Mouse (Mus musculus): ENCODE data around the gene Krtap1-3.

Gene Krtap1-3

DNA sequence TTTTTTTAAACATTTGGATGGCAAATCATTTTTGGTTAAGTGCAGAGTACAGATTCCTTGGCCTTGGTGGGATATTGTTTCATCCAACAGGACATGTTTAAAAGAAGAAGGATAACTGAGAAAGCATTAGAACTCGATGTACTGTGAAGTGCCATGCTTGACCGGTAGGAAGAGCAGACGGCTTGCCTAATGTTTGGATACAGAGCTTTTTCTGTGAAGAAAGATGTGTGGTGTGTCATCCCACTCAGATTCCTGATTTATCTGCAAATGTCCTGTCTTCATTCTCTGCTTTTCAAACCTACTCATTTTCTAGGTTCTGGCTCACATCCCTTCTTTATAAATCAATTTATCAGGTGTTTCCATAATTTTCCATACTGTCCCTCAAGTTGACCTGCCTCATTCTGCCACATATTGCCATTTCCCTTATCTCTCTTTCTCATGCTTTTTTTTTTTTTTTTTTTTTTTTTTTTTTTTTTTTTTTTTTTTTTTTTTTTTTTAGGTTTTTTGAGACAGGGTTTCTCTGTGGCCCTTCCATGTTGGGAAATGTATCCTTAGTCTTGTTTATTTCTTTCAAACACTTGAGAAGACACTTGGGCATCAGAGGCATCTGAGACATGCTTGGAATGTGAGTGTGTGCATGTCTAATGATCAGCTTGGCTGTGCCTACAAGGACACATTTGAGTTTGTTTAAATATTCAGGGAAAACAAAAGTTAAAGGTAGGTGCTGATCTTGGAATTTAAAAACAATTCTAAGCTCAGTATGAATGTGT is 33.0 kb downstream of the Krtap1-3 start:
- no peak for DNase-seq (ENCODE audit: low spot score in 2 of 2)

DNA sequence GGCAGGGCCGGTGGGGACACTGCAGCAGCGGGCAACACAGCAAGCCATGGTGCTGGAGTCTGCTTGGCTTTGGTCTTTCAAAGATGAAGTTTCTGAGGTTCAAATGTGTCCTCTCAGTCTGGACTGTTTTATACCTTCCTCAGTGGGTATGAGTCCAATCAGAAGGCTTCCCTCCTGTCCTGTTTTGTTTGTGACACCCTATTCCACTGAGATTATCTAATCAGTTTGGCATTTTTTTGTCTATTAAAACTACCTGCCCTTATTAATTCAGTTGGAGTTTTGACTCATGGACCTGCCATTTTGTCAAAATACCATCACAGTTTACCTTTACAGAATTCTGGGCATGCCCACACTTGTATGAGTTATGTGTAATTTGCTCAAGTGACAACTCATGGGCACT is 34.4 kb downstream of the Krtap1-3 start, which contains the start of gene Krtap3-2:
Krtap3-2 (minus strand) TSS at position 101 of the 400 bp plus-strand sequence.
- no peak for DNase-seq (ENCODE audit: low spot score in 2 of 2)

DNA sequence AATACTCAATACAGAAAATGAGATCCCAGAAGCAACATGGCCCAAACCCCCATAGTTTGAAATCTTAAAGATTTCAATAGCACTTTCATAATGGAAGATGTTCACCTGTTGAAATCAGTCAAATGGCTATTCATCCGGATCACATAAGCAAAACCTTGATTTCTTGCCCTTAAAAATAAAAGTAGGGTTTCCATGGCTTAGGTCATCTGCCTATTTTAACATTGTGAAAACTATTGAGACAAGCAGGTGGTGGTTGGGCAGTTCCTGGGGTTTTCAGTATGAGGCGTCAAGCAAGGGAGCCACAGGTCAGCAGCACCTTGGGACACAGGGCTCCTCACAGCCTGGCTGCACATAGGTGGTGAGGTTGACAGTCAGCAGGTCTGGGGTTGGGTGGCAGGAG is 34.9 kb downstream of the Krtap1-3 start:
- no peak for DNase-seq (ENCODE audit: low spot score in 2 of 2)

DNA sequence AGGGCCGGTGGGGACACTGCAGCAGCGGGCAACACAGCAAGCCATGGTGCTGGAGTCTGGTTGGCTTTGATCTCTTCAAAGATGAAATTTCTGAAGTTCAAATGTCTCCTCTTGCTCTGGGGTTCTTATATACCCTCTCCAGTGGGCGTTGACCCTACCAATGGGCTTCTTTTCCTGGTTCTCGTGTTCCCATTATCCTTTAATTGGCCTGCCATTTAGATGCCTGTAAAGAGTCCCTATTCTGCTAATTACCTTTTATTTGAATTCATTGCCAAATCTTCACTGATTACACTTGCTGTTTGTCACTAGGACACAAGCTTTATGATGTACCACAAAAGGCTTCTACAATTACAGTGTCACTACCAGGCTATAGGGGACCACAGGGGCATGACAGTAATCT is 40.4 kb downstream of the Krtap1-3 start, which contains the start of gene Krtap3-3:
Krtap3-3 (minus strand) TSS at position 101 of the 400 bp plus-strand sequence.
- no peak for DNase-seq (ENCODE audit: low spot score in 2 of 2)

DNA sequence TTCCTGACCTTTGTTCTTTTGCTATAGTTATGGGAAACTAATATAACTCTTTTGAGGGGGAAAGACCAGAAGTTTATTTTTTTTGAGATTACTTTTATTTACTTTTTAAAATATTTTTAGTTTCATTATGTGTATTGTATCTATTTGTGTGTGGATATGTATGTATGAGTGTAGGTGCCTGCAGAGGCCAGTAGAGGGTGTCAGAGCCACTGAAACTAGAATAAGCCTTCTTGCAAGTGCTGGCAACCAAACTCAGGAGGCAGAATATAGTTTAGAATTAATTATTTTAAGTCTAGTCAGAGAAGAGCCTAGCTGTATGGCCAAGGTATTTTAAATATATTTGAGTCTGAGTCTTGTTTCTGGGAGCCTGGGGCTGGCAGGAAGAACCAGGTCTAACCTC is 43.2 kb downstream of the Krtap1-3 start:
- DNase-seq (ENCODE audit: low spot score in 2 of 2), result no peak

Data from cerebellum, postnatal 4 days (tissue).